Mouse (Mus musculus) ES-Bruce4 (cell line): Measurements from ENCODE around the gene Gm45213.

Experiments used
- EP300 ChIP-seq: IDR thresholded peaks from 2 replicates; pipeline ENCODE4 v1.6.1; 2011; ENCODE audit warnings: low read depth, low read length; ENCODE audit not compliant: insufficient read depth
- POLR2A ChIP-seq: IDR thresholded peaks from one replicate; pipeline ENCODE4 v1.8.1; 2011; ENCODE audit warnings: low read length; ENCODE audit not compliant: insufficient read depth

DNA sequence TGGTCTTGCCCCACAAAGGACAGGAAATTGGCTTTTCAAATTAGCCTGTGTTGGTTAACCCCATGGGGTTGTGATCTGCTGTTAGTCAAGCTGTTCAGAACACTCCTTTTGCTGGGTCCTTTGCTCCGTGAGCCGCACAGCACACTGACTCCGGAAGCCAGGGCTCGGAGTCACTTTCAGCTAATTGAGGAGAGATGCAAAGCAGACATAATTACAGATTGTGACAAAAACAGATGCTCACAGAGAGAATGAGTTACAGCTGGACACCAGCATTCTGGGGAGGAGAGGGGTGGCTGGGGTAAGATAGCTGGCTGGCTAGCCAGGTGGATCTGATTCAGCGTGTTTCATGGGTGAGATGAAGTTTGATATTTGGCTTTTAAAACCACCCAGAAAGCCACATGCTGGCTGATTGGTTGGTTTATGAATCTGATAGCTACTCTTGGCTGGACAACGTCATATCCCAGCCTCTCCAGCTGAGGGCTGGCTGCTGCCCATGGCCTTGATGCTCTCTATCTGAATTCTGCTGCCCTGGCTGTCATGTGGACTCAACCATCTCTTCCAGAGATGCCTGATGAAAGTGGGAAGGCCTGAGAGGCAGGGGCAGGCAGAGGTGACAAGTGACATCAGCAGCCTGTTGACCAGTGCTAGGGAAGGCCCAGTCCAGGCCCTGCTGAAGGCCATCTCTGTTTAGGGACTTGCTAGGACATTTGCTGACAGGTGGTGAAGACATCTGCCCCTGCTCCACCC, 14.5 kb upstream of the Gm45213 start:
- no peak for TF ChIP-seq POLR2A
- no peak for TF ChIP-seq EP300
